Mouse (Mus musculus) midbrain, embryonic 13.5 days (tissue): Measurements from ENCODE around the gene Prelp. TPM values are rescaled to one million over a fixed set of nuclear protein-coding genes. Genes with fewer than 3 reads are reported as not detected.
A peak's percentile ranks its signal among the peaks of the same experiment; 100 is the strongest.

Experiments used
- ATAC-seq: fragments of 200-750 bp; cut with Nextera tagmentation; 2 replicates; pipeline ENCODE4 v1.8.0; 2017; ENCODE audit warnings: mild to moderate bottlenecking, moderate TSS enrichment, moderate library complexity
- H3K27ac ChIP-seq: fragments of 300-500 bp; sonication (generic); 2 replicates; pipeline ENCODE4 v1.5.1; 2015; ENCODE audit warnings: inconsistent platforms, mild to moderate bottlenecking, moderate library complexity
- H3K27me3 ChIP-seq: fragments of 300-500 bp; sonication (generic); 2 replicates; pipeline ENCODE4 v1.6.1; 2015; ENCODE audit warnings: mild to moderate bottlenecking, inconsistent platforms
- H3K36me3 ChIP-seq: fragments of 300-500 bp; sonication (generic); 2 replicates; pipeline ENCODE4 v1.6.1; 2015; ENCODE audit warnings: mild to moderate bottlenecking, inconsistent platforms
- H3K4me1 ChIP-seq: fragments of 300-500 bp; sonication (generic); replicated peaks from 2 replicates; pipeline ENCODE4 v1.6.1; 2015; ENCODE audit warnings: inconsistent platforms
- H3K4me2 ChIP-seq: fragments of 300-500 bp; sonication (generic); replicated peaks from 2 replicates; pipeline ENCODE4 v1.6.1; 2015; ENCODE audit warnings: moderate library complexity, mild to moderate bottlenecking, inconsistent platforms
- H3K4me3 ChIP-seq: fragments of 300-500 bp; sonication (generic); replicated peaks from 2 replicates; pipeline ENCODE4 v1.5.1; 2015; ENCODE audit warnings: mild to moderate bottlenecking, inconsistent platforms
- H3K9ac ChIP-seq: fragments of 300-500 bp; sonication (generic); replicated peaks from 2 replicates; pipeline ENCODE4 v1.6.1; 2015; ENCODE audit warnings: mild to moderate bottlenecking, inconsistent platforms
- H3K9me3 ChIP-seq: fragments of 300-500 bp; sonication (generic); 2 replicates; pipeline ENCODE4 v1.6.1; 2016; ENCODE audit warnings: mild to moderate bottlenecking, inconsistent platforms
- WGBS: fragments of 180-500 bp; shearing (Covaris S2); methylation state at CpG from one replicate; pipeline ENCODE4 v1.1.7; 2015; 5-methylcytosine and 5-hydroxymethylcytosine counted together
- polyA plus RNA-seq: library from polyadenylated mRNA; unstranded; fragments of >200 nt; fragmentation: Nextera tagmentation; extraction: Ambion mirVana; gene quantifications from 2 replicates; pipeline ENCODE4 v1.2.1, GENCODE M21; 2015

Prelp gene
- polyA plus RNA-seq, 1 experiment from 2014 or later = 6.5 TPM

DNA sequence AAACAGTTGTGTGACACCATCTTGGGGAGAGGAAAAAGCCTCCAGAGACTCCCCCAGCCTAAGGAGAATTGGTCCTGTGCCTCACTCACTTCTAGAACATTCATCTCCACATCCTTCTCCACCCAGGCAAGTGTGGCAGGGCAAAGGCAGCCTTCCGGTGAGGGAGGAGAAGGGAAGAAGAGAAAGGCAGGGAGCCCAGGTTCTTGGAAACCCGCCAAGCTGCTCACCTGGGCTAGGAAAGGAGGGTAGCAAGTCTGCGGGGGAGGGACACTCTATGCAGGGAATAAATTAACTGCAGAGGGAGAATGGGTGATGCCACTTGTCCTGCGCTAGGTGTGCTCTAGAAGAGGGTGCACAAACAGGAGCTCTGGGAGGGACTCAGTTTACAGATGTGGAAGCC lies 10.2 kb downstream of the Prelp start:
- H3K4me2 ChIP-seq = no peak overlapping the region
- H3K4me1 ChIP-seq = peaks cover 34% of the 10 kb centered on the region
- no peak overlapping the region for H3K4me3 ChIP-seq
- H3K36me3 ChIP-seq = no peaks in the 10 kb centered on the region
- H3K27ac ChIP-seq = no peak overlapping the region
- H3K27me3 ChIP-seq = peaks cover 9% of the 10 kb centered on the region
- no peak for ATAC-seq
- H3K9me3 ChIP-seq = no peaks in the 10 kb centered on the region
- H3K9ac ChIP-seq = no peak overlapping the region
- WGBS = 72% methylated on average over 4 of the region's 4 CpGs

DNA sequence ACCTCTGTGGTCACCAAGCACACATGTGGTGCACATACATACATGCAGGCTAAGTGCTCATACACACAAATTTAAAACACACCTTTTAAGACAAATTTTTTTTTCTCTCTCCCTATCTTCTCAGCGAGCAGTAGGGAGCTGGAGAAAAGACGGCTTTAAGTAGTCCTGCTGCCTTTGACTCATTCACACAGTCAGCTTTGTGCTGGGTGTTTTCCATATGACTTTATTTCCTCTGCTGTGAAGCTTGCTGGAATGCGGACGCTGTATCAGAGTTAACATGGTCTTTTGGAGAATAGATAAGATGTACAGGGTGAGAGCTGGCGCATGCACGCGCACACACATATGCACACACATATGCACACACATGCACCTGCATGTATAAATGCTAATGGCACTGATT lies 11.1 kb downstream of the Prelp start:
- Histone ChIP-seq H3K4me3 (no peak overlapping the region), H3K27ac (no peak overlapping the region), H3K4me2 (no peak overlapping the region), H3K9me3 (no peaks in the 10 kb centered on the region), H3K4me1 (peaks cover 32% of the 10 kb centered on the region), H3K27me3 (peaks cover 9% of the 10 kb centered on the region), H3K36me3 (no peaks in the 10 kb centered on the region), H3K9ac (no peak overlapping the region)
- no peak for ATAC-seq
- 93% methylated on average over 7 of the region's 7 CpGs for WGBS

DNA sequence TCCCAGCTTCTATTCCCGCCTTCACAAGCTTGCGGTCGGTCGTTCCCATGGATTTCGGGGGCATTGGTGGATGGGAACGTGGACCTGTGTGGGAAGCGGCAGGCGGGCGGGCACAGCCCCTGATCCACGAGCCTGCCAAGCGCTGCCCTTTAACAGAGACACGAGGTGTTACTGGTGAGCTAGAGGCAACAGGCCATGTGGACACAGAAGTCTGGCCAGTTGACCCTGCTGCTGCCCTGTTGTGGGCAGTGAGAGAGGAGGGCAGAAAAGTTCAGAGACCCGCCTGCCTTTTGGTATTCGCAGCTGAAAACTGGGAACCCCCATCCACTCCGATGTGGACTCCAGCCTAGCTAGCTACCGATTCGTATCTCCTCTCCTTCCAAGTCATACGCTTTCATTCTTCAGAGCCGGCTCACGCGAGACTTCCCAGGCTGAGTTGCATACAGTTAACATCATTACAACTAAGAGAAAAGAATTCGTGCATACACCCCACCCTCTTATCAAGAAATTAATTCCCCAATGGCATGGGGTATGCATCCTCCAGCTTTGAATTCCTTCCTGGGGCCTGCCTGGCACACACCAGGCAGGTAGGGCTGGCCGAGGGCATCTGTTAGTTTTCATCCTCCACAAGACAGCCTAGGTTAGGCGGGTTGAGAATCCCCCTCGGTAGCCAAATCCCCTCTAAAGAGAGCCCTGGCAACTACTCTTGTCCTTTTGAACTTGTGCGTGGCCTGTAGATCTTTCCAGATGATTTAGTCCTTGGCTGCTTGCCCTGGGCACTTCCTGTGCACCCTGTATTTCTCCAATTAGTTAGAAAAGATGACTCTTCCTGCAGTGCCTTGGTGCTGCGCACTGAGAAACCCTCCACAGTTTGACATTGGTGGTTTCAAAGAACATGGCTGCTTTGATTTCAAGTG lies 12.3 kb downstream of the Prelp start:
- H3K9ac ChIP-seq = peak overlapping the region; percentile 73
- no peak for ATAC-seq
- peak overlapping the region; percentile 78 for H3K4me2 ChIP-seq
- peak overlapping the region; percentile 79 for H3K27ac ChIP-seq
- H3K4me1 ChIP-seq = peaks cover 32% of the 10 kb centered on the region
- H3K27me3 ChIP-seq = peaks cover 9% of the 10 kb centered on the region
- no peaks in the 10 kb centered on the region for H3K36me3 ChIP-seq
- H3K4me3 ChIP-seq = peak overlapping the region; percentile 43
- WGBS = 16% methylated on average over 27 of the region's 27 CpGs
- H3K9me3 ChIP-seq = no peaks in the 10 kb centered on the region

DNA sequence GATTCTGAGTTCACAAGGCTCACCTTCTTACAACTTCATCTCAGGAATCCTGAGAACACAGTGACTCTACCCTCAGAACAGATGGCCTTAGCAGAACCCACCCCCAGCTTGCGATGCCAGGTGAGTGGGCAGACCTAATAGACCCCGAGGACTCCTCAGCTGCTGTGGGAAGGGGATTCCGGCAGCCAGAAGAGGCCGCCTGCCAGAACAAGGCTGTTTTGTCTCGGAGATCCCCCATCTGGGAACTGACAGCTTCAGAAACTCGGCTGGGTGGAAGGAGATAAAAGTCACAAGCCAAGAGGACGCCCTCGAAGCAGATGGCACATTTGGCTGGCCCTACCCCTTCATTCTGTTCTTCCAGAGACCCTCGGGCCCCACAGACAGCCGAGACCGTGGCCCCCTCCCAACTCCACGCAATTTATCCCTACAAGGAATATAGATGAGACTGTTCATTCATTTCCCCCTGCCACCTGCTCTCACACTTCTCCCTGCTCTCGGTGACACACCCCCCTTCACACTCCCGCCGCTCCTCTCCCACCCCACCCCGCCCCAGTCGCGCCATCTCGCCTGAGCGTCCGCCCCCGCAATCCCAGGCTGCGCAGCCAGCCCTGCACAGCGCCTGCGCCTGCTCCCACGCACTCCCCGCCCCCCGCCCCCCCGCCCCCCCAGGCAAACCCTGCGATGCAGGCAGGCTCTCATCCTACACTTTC lies 13.1 kb downstream of the Prelp start, which contains the start of gene Optc:
Optc (minus strand) TSS at position 51 of the 710 bp plus-strand sequence.
- Histone ChIP-seq H3K36me3 (no peaks in the 10 kb centered on the region), H3K27me3 (peaks cover 9% of the 10 kb centered on the region), H3K9me3 (no peaks in the 10 kb centered on the region), H3K4me3 (peak within 1 kb of the TSS; percentile 43), H3K4me2 (peak within 1 kb of the TSS; percentile 78), H3K9ac (peak within 1 kb of the TSS; percentile 73), H3K27ac (peak within 1 kb of the TSS; percentile 79), H3K4me1 (peaks cover 32% of the 10 kb centered on the region)
- peak; percentile 86 for ATAC-seq
- 2% methylated on average over 30 of the region's 30 CpGs for WGBS

DNA sequence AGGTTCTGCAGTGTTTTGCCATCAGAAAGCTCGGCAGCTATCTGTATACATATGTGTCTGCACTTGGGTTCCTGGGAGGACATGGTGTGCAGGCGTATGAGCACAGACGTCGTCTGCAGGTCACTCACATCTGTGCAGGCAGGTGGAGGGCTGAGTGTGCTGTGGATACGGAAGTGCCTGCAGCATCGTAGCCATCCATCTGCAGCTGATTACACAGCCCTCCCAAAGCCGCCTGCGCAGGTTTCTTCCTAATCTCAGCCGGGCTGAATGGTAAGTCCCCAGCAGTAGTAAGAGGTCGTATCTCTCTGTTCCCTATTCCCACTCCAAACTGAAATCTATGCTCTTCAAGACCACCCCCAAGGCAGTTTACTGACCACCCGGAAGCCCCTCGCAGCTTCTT lies 14.8 kb downstream of the Prelp start:
- whole genome bisulfite sequencing = 43% methylated on average over 12 of the region's 12 CpGs
- no peak for ATAC-seq
- Histone ChIP-seq H3K4me2 (peak overlapping the region; percentile 19; the same call in 1 of the 2 replicates), H3K4me3 (no peak overlapping the region), H3K27me3 (peaks cover 9% of the 10 kb centered on the region), H3K9me3 (no peaks in the 10 kb centered on the region), H3K9ac (no peak overlapping the region), H3K4me1 (peaks cover 32% of the 10 kb centered on the region), H3K36me3 (no peaks in the 10 kb centered on the region), H3K27ac (no peak overlapping the region)

DNA sequence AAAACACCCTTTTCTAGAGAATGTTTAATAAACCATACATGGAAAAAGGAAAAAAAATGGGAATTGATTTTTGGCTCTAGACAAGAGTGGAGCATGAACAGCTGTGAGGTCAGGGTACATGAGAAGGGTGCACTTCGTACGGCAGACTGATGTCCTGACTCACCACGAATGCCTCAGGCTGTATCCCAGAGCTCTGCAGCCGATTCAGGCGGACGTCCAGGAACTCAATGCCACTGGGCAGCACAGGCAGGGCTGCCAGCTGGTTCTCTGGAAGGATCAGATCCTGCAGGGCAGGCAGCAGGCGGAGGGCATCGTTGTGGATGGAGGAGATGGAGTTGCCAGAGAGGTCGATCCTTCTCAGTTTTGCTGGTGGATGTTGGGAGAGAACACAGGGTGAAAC lies 20.4 kb downstream of the Prelp start:
- no peak overlapping the region for H3K27ac ChIP-seq
- H3K9ac ChIP-seq = no peak overlapping the region
- WGBS = 75% methylated on average over 9 of the region's 9 CpGs
- 0 out of 2 replicates have a peak, but pooled peaks cover 3% of the 10 kb centered on the region for H3K4me1 ChIP-seq
- no peak overlapping the region for H3K4me2 ChIP-seq
- no peaks in the 10 kb centered on the region for H3K27me3 ChIP-seq
- no peak overlapping the region for H3K4me3 ChIP-seq
- H3K9me3 ChIP-seq = no peaks in the 10 kb centered on the region
- no peaks in the 10 kb centered on the region for H3K36me3 ChIP-seq
- no peak for ATAC-seq

DNA sequence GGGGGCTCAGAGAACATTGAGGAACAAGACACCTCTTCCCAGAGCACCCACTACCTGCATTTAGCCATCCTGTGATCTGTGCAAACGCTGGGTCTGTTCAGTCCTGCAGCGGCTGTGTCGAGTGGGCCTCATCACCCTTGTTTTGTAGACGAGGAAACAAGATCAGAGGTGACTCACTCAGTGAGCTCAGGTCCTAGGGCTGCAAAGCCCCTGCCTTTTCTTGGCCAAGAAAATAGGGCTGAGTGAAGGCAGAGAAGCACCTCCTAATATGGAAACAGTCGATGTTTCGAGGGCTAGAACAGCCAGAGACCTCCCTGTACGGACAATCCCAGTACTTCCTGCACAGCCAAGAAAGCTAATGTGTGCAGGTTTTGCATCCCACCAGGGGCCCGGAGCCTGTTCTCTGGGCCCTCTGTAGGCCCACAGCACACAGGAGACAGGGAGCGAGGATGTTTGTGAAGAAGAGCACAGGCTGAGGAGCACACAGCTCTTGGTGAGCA lies 22.1 kb downstream of the Prelp start:
- no peak overlapping the region for H3K27ac ChIP-seq
- 0 out of 2 replicates have a peak overlapping the region, but pooled peaks have one; percentile 3 for H3K9ac ChIP-seq
- 0 out of 2 replicates have a peak, but pooled peaks cover 3% of the 10 kb centered on the region for H3K4me1 ChIP-seq
- H3K36me3 ChIP-seq = no peaks in the 10 kb centered on the region
- ATAC-seq = no peak
- H3K9me3 ChIP-seq = no peaks in the 10 kb centered on the region
- no peak overlapping the region for H3K4me2 ChIP-seq
- no peaks in the 10 kb centered on the region for H3K27me3 ChIP-seq
- 81% methylated on average over 9 of the region's 9 CpGs for WGBS
- H3K4me3 ChIP-seq = no peak overlapping the region

DNA sequence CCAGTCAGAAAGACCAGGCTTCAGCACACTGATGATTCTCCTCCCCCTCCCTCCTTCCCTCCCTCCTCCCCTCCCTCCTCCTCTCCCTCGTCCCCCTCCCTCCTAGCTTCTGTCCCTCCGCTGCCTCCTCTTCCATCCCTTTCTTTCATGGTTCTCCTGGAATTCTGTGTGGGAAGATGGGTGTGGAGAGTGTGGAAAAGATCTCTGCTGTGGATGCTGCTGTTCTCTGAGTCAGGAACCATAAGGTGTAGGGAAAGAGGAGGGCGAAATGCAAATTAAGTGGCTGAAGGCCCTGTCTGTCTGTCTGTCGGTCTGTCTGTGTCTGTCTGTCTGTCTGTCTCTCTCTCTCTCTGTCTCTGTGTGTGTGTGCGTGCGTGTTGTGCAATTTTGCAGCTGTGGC lies 23.9 kb downstream of the Prelp start:
- no peak overlapping the region for H3K27ac ChIP-seq
- no peaks in the 10 kb centered on the region for H3K36me3 ChIP-seq
- H3K4me3 ChIP-seq = no peak overlapping the region
- ATAC-seq = no peak
- no peak overlapping the region for H3K4me2 ChIP-seq
- no peaks in the 10 kb centered on the region for H3K9me3 ChIP-seq
- no peaks in the 10 kb centered on the region for H3K27me3 ChIP-seq
- H3K4me1 ChIP-seq = peaks cover 12% of the 10 kb centered on the region; the same call in 1 of the 2 replicates
- 73% methylated on average over 6 of the region's 6 CpGs for WGBS
- no peak overlapping the region for H3K9ac ChIP-seq

DNA sequence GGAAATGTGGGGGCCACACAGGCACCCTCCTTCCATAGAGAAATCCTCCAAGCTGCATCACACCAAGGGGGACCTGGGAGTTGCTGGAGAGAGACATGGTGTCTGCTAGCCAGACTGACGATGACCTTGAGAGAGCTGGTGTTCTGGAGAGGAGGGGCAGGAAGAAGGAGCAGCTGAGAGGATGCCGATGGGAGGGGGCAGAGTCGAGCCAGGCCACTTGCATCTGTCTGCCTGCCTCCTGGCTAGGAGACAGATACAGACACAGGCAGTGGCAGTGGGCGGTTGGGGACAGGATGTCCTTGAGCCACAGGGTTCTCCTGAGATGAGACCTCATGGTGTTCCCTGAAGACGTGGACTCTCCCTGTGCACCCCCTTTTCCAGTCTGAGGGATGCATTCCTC lies 29.7 kb downstream of the Prelp start:
- Histone ChIP-seq H3K27me3 (peaks cover 8% of the 10 kb centered on the region; the same call in 1 of the 2 replicates), H3K9ac (0 out of 2 replicates have a peak overlapping the region, but pooled peaks have one; percentile 3), H3K36me3 (no peaks in the 10 kb centered on the region), H3K4me2 (no peak overlapping the region), H3K4me1 (peaks cover 65% of the 10 kb centered on the region), H3K4me3 (no peak overlapping the region), H3K9me3 (no peaks in the 10 kb centered on the region), H3K27ac (no peak overlapping the region)
- 34% methylated on average over 5 of the region's 5 CpGs for WGBS
- ATAC-seq = peak; percentile 14; the same call in 1 of the 2 replicates

DNA sequence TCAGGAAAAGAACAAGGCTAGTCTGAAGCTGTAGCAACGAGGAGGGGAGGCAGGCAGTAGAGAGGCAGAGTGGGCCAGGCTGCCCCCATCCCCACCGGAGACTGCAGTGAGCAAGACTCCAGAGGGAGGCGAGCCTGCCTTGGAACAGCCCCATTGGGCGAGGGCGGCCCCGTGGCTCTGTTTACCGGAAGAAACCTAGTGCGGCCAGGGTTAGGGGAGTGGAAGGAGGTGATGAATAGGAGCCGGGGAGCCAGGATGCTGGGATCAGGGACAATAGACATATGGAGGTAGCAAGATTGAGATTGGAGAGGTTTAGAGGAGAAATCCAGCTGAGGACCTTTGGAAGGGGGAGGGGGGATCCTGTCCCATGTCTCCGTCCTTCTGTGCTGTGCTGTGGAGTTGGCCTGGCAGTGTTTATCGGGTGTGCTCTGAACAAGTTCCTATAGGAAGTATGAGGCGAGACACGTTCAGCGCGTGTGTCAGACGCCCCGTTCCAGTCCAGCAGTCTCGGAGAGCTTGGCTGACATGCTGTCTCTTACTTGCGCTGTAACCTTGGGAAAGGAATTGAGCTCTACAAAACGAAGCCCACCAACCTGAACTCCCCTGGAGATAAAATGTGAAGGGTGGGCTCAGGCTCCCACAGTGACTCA lies 31.1 kb downstream of the Prelp start:
- Histone ChIP-seq H3K9me3 (no peaks in the 10 kb centered on the region), H3K4me3 (0 out of 2 replicates have a peak overlapping the region, but pooled peaks have one; percentile 8), H3K36me3 (no peaks in the 10 kb centered on the region), H3K9ac (no peak overlapping the region; the same call in 1 of the 2 replicates), H3K4me1 (peaks cover 69% of the 10 kb centered on the region), H3K27me3 (peaks cover 13% of the 10 kb centered on the region; the same call in 1 of the 2 replicates), H3K4me2 (peak overlapping the region; percentile 41), H3K27ac (no peak overlapping the region)
- peak; percentile 35 for ATAC-seq
- WGBS = 12% methylated on average over 20 of the region's 20 CpGs

DNA sequence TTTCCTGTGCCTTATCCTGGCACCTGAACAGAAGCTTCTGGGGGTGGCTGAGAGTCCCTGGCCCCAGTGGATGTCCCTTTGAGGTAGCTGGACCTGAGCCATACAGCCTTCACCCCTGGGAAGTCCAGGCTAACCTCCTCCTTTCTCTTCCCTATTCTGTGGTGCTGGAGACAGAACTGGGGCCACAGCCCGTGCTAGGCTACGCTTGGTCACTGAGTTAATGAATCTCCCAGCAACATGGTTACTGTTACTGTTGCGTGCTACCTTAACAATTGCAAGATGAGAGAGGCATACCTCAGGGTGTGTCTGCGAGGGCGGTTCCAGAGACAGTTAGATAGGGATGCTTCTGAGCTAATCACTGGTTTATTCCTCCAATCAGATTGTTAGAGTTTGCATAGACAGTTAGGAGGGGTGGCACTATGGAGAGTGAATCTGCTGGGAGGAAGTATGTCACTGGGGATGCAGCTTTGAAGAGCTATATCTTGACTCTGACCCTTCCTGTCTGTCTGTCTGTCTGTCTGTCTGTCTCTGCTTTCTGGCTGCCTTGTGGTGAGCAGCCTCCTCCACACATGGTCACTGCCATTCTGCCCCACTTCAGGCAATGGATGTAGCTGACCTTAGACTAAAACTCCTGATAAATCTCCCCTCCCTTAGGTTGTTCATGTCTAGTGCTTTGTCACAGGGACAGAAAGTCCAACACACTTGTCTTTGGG lies 33.5 kb downstream of the Prelp start:
- H3K4me2 ChIP-seq = no peak overlapping the region
- 70% methylated on average over 5 of the region's 5 CpGs for WGBS
- H3K9ac ChIP-seq = no peak overlapping the region
- H3K36me3 ChIP-seq = no peaks in the 10 kb centered on the region
- ATAC-seq = no peak
- peaks cover 13% of the 10 kb centered on the region; the same call in 1 of the 2 replicates for H3K27me3 ChIP-seq
- no peak overlapping the region for H3K4me3 ChIP-seq
- H3K9me3 ChIP-seq = no peaks in the 10 kb centered on the region
- H3K4me1 ChIP-seq = peaks cover 67% of the 10 kb centered on the region
- H3K27ac ChIP-seq = 0 out of 2 replicates have a peak overlapping the region, but pooled peaks have one; percentile 44
